Mouse (Mus musculus): Measurements from ENCODE around the gene Tmem212. TPM values are rescaled to one million over a fixed set of nuclear protein-coding genes. Genes with fewer than 3 reads are reported as not detected.
"Not testable (repeated sequence)": the region's sequence is repeated elsewhere in the genome, so short reads cannot be mapped to it uniquely, and the experiment has no call there.

Tmem212 gene
- 0.24 and 0.35 TPM in 2 replicates for polyA plus RNA-seq (2015; fragmentation: Nextera tagmentation; extraction: Ambion mirVana)

GRCm38 (mm10) chr3:27896318-27896892 lies at the start of gene Tmem212:
Tmem212 (minus strand) TSS chr3:27896368.
- Histone ChIP-seq H3K4me2 (replicated peaks; ENCODE audit: low read depth, low read length) (no peak within 1 kb of the TSS), H3K27ac (ENCODE audit: low read length) (peak within 1 kb of the TSS; percentile 52; the same call in 1 of the 2 replicates), H3K36me3 (ENCODE audit: insufficient read depth, low read length) (no peaks in the 10 kb centered on the region), H3K9me3 (ENCODE audit: low read length) (no peaks in the 10 kb centered on the region), H3K4me1 (ENCODE audit: insufficient read depth, low read length) (peaks cover 14% of the 10 kb centered on the region), H3K4me3 (ENCODE audit: low read length) (no peak within 1 kb of the TSS), H3K9ac (replicated peaks; ENCODE audit: low read length) (no peak within 1 kb of the TSS), H3K27me3 (ENCODE audit: insufficient read depth, low read length) (no peaks in the 10 kb centered on the region)
- peak; percentile 36; the same call in 1 of the 2 replicates for ATAC-seq (ENCODE audit: low FRiP score, low TSS enrichment)
- 41% methylated on average over 8 of the region's 8 CpGs for WGBS

GRCm38 (mm10) chr3:27945397-27945796 lies 49.2 kb upstream of the Tmem212 start:
- not testable (repeated sequence) for H3K4me1 ChIP-seq (ENCODE audit: insufficient read depth, low read length); H3K4me3 ChIP-seq (ENCODE audit: low read length); H3K27ac ChIP-seq (ENCODE audit: low read length); H3K9ac ChIP-seq (replicated peaks; ENCODE audit: low read length); ATAC-seq (ENCODE audit: low FRiP score, low TSS enrichment); H3K9me3 ChIP-seq (ENCODE audit: low read length); H3K27me3 ChIP-seq (ENCODE audit: insufficient read depth, low read length); H3K4me2 ChIP-seq (replicated peaks; ENCODE audit: low read depth, low read length); H3K36me3 ChIP-seq (ENCODE audit: insufficient read depth, low read length)
- WGBS: 81% methylated on average over 2 of the region's 2 CpGs

- Histone ChIP-seq H3K36me3 (ENCODE audit: insufficient read depth, low read length) (no peaks in the 10 kb centered on the region), H3K4me3 (ENCODE audit: low read length) (no peak overlapping the region), H3K4me2 (replicated peaks; ENCODE audit: low read depth, low read length) (no peak overlapping the region), H3K27me3 (ENCODE audit: insufficient read depth, low read length) (no peaks in the 10 kb centered on the region), H3K9me3 (ENCODE audit: low read length) (no peaks in the 10 kb centered on the region), H3K9ac (replicated peaks; ENCODE audit: low read length) (no peak overlapping the region), H3K4me1 (ENCODE audit: insufficient read depth, low read length) (peaks cover 14% of the 10 kb centered on the region), H3K27ac (ENCODE audit: low read length) (no peak overlapping the region)
- no peak for ATAC-seq (ENCODE audit: low FRiP score, low TSS enrichment)
- WGBS: 74% methylated on average over 7 of the region's 7 CpGs
These were observed 46.8 kb upstream of the Tmem212 start for GRCm38 (mm10) chr3:27942991-27943390.

- Histone ChIP-seq H3K4me3 (ENCODE audit: low read length) (no peak overlapping the region), H3K27me3 (ENCODE audit: insufficient read depth, low read length) (no peaks in the 10 kb centered on the region), H3K27ac (ENCODE audit: low read length) (no peak overlapping the region), H3K9ac (replicated peaks; ENCODE audit: low read length) (no peak overlapping the region), H3K36me3 (ENCODE audit: insufficient read depth, low read length) (no peaks in the 10 kb centered on the region), H3K4me2 (replicated peaks; ENCODE audit: low read depth, low read length) (no peak overlapping the region), H3K4me1 (ENCODE audit: insufficient read depth, low read length) (peaks cover 14% of the 10 kb centered on the region), H3K9me3 (ENCODE audit: low read length) (no peaks in the 10 kb centered on the region)
- WGBS: 94% methylated on average over 3 of the region's 3 CpGs
- no peak for ATAC-seq (ENCODE audit: low FRiP score, low TSS enrichment)
These were observed 45.5 kb upstream of the Tmem212 start for GRCm38 (mm10) chr3:27941634-27942033.

GRCm38 (mm10) chr3:27938381-27939323 lies 42.5 kb upstream of the Tmem212 start, which contains the start of gene Pld1:
Pld1 (plus strand) TSS chr3:27938695.
- Histone ChIP-seq H3K4me1 (ENCODE audit: insufficient read depth, low read length) (peaks cover 14% of the 10 kb centered on the region), H3K36me3 (ENCODE audit: insufficient read depth, low read length) (no peaks in the 10 kb centered on the region), H3K9ac (replicated peaks; ENCODE audit: low read length) (peak within 1 kb of the TSS; percentile 70), H3K4me3 (ENCODE audit: low read length) (peak within 1 kb of the TSS; percentile 63), H3K9me3 (ENCODE audit: low read length) (no peaks in the 10 kb centered on the region), H3K27me3 (ENCODE audit: insufficient read depth, low read length) (no peaks in the 10 kb centered on the region), H3K27ac (ENCODE audit: low read length) (peak within 1 kb of the TSS; percentile 66), H3K4me2 (replicated peaks; ENCODE audit: low read depth, low read length) (peak within 1 kb of the TSS; percentile 79)
- peak; percentile 92 for ATAC-seq (ENCODE audit: low FRiP score, low TSS enrichment)
- WGBS: under 1% methylated on average over 68 of the region's 68 CpGs

GRCm38 (mm10) chr3:27937144-27938110 lies 41.3 kb upstream of the Tmem212 start:
- WGBS: 79% methylated on average over 13 of the region's 13 CpGs
- no peaks in the 10 kb centered on the region for H3K27me3 ChIP-seq (ENCODE audit: insufficient read depth, low read length)
- peak overlapping the region; percentile 79; the same call in 1 of the 2 replicates for H3K4me2 ChIP-seq (replicated peaks; ENCODE audit: low read depth, low read length)

GRCm38 (mm10) chr3:27936731-27937130 lies 40.6 kb upstream of the Tmem212 start:
- Histone ChIP-seq H3K4me3 (ENCODE audit: low read length) (no peak overlapping the region), H3K36me3 (ENCODE audit: insufficient read depth, low read length) (no peaks in the 10 kb centered on the region), H3K9ac (replicated peaks; ENCODE audit: low read length) (no peak overlapping the region), H3K27ac (ENCODE audit: low read length) (no peak overlapping the region), H3K4me2 (replicated peaks; ENCODE audit: low read depth, low read length) (no peak overlapping the region), H3K27me3 (ENCODE audit: insufficient read depth, low read length) (no peaks in the 10 kb centered on the region), H3K4me1 (ENCODE audit: insufficient read depth, low read length) (peaks cover 14% of the 10 kb centered on the region), H3K9me3 (ENCODE audit: low read length) (no peaks in the 10 kb centered on the region)
- 70% methylated on average over 5 of the region's 5 CpGs for WGBS
- no peak for ATAC-seq (ENCODE audit: low FRiP score, low TSS enrichment)

More at GRCm38 (mm10) chr3:27937144-27938110, 41.3 kb upstream of the Tmem212 start:
- Histone ChIP-seq H3K36me3 (ENCODE audit: insufficient read depth, low read length) (no peaks in the 10 kb centered on the region), H3K9ac (replicated peaks; ENCODE audit: low read length) (no peak overlapping the region), H3K4me1 (ENCODE audit: insufficient read depth, low read length) (peaks cover 14% of the 10 kb centered on the region), H3K9me3 (ENCODE audit: low read length) (no peaks in the 10 kb centered on the region), H3K27ac (ENCODE audit: low read length) (no peak overlapping the region), H3K4me3 (ENCODE audit: low read length) (no peak overlapping the region)
- no peak for ATAC-seq (ENCODE audit: low FRiP score, low TSS enrichment)

GRCm38 (mm10) chr3:27935644-27936043 lies 39.5 kb upstream of the Tmem212 start:
- 80% methylated on average over 3 of the region's 3 CpGs for WGBS

GRCm38 (mm10) chr3:27932391-27932790 lies 36.2 kb upstream of the Tmem212 start:
- H3K4me1 ChIP-seq (ENCODE audit: insufficient read depth, low read length): no peaks in the 10 kb centered on the region

More at GRCm38 (mm10) chr3:27935644-27936043, 39.5 kb upstream of the Tmem212 start:
- no peak overlapping the region for H3K4me3 ChIP-seq (ENCODE audit: low read length)
- H3K9me3 ChIP-seq (ENCODE audit: low read length): no peaks in the 10 kb centered on the region
- no peak overlapping the region for H3K4me2 ChIP-seq (replicated peaks; ENCODE audit: low read depth, low read length)
- no peaks in the 10 kb centered on the region for H3K27me3 ChIP-seq (ENCODE audit: insufficient read depth, low read length)
- no peak overlapping the region for H3K9ac ChIP-seq (replicated peaks; ENCODE audit: low read length)
- ATAC-seq (ENCODE audit: low FRiP score, low TSS enrichment): no peak
- peaks cover 14% of the 10 kb centered on the region for H3K4me1 ChIP-seq (ENCODE audit: insufficient read depth, low read length)
- H3K27ac ChIP-seq (ENCODE audit: low read length): no peak overlapping the region
- no peaks in the 10 kb centered on the region for H3K36me3 ChIP-seq (ENCODE audit: insufficient read depth, low read length)

More at GRCm38 (mm10) chr3:27932391-27932790, 36.2 kb upstream of the Tmem212 start:
- no peak overlapping the region for H3K4me2 ChIP-seq (replicated peaks; ENCODE audit: low read depth, low read length)
- no peak overlapping the region for H3K27ac ChIP-seq (ENCODE audit: low read length)
- H3K9ac ChIP-seq (replicated peaks; ENCODE audit: low read length): no peak overlapping the region
- no peaks in the 10 kb centered on the region for H3K27me3 ChIP-seq (ENCODE audit: insufficient read depth, low read length)
- 85% methylated on average over 5 of the region's 5 CpGs for WGBS
- no peaks in the 10 kb centered on the region for H3K36me3 ChIP-seq (ENCODE audit: insufficient read depth, low read length)
- H3K9me3 ChIP-seq (ENCODE audit: low read length): no peaks in the 10 kb centered on the region
- H3K4me3 ChIP-seq (ENCODE audit: low read length): no peak overlapping the region
- ATAC-seq (ENCODE audit: low FRiP score, low TSS enrichment): no peak
